Mouse (Mus musculus) cerebellum, adult 11-12 months (tissue): Measurements from ENCODE around the gene Efs.

ENCODE experiments used
- DNase-seq: peaks from one replicate; pipeline ENCODE4 v3.0.0; 2022

Gene Efs

GRCm38 (mm10) chr14:54920076-54920685, 5.7 kb downstream of the Efs start:
- no peak for DNase-seq

DNA sequence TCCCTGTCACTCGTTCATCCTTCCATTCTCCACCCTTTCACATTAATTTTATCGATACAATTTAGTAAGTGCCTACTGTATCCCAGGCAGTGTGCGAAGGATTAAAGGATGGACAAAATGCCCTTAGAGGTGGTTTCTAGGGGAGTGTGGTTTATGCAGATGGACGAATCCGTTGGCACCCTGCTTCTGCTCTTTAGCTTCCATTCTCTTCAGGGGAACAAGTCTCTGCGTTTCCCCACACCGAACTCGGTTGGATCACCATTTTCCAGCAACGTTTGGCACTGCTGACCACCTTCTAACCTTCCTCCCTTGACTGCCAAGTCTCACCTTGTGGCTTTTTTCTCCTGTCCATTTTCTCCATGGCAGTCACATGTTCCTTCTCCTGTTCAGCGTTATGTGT, 12.6 kb downstream of the Efs start:
- no peak for DNase-seq

- DNase-seq: peak; percentile 82
Observed at GRCm38 (mm10) chr14:54912886-54913285, 13.0 kb downstream of the Efs start, which contains the start of gene Slc22a17. Gene Slc22a17 (minus strand): TSS chr14:54913132.

- peak; percentile 59 for DNase-seq
Observed at GRCm38 (mm10) chr14:54912109-54912850, 13.6 kb downstream of the Efs start.

DNA sequence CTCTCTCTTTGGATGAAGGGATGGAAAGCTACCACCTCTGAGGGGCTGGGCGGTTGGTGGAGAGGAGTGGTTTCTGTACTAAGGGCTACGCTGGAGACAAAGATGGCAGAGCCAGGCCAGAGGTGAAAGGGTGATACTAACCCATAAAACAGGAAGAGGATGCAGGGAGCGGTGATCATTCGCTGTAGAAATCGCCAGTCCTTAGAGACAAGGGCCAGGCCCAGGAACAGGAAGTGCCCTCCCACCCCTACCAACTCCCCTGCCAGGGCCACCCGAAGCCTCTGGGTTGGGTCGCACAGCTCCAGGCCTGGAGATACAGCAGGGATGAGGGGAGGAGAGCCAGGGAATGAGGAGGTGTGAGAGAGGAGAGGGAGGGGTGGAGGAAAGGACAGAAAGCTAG, 17.2 kb downstream of the Efs start:
- DNase-seq: no peak

DNA sequence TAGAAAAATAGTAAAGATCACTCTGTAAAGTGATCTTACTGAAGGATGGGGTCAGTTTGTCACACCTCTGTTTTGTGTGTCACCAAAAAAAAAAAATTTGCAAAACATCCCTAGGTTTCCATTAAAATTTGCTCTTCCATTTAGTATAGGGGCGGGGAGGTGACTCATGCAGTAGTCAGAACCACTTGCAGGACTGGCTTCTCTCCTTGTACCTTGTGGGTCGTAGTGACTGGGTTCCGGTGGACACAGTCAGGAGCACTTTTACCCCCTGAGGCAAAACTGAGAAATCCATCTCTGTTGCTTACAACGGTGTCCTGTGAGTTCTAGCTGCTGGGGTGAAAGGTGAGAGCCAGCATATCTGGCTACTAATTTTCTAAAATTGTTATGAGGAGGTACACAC, 22.3 kb downstream of the Efs start:
- no peak for DNase-seq

DNA sequence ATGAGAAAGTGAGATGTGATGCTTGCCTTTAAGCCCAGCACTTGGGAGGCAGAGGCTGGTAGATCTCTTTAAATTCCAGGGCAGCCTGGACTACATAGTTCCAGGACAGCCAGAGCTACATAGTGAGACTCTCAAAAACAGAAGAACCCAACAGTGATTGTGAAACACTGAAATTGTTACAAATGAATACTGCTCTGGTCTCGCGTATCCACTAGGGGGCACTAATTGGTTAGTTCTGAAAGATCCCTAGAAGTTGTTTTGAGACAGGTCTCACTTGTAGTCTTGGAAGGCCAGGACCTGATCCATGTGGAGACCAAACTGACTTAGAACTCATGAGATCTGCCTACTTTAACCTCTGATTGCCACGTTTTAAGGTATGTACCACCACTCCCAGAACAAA, 25.5 kb downstream of the Efs start:
- peak; percentile 64 for DNase-seq

GRCm38 (mm10) chr14:54897445-54897844, 28.5 kb downstream of the Efs start:
- DNase-seq: no peak

GRCm38 (mm10) chr14:54894296-54895151, 31.4 kb downstream of the Efs start:
- no peak for DNase-seq

DNA sequence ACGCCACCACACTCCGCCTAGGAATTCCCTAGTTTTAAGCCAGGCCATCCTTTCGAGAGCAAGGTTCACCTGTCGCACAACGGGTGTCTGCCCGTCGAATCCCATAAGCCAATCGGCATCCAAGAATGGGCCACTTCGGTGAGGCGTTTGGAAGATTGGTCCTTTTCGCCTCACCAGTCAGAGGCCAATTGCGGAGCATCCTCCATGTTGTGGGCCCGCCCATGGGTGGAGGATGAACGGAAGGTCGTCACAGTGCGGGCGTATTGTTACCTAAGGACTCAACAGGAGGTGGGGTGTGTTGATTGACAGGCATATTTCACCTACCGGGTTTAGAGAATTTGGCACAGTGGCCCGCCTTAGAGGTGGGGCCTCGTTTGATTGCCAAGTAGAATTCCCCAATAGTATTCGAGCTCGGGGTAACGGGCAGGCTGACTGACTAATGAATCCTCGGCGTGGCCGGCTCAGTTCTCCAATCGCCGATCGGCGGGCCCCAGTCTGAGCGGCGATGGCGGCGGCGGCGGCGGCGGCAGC, 32.2 kb downstream of the Efs start:
- peak; percentile 100 for DNase-seq

DNA sequence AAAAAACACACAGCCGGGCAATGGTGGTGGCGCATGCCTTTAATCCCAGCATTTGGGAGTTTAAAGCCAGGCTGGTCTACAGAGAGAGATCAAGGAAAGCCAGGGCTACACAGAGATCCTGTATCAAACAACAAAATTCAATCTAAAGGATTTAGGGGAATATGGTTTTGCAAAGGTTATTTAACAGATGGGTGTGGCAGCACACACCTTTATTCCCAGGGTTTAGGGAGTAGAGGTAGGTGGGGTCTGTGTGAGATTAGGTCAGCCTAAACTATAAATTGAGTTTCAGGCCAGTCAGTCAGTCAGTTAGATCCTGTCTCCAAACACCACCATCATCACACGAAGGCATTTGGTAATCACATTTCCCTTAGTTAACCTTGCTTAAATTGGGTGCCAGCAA, 33.7 kb downstream of the Efs start, which contains the start of gene Pabpn1:
TSS of gene Pabpn1 (plus strand) at position 301 of the 400 bp plus-strand sequence.
- DNase-seq: no peak

DNA sequence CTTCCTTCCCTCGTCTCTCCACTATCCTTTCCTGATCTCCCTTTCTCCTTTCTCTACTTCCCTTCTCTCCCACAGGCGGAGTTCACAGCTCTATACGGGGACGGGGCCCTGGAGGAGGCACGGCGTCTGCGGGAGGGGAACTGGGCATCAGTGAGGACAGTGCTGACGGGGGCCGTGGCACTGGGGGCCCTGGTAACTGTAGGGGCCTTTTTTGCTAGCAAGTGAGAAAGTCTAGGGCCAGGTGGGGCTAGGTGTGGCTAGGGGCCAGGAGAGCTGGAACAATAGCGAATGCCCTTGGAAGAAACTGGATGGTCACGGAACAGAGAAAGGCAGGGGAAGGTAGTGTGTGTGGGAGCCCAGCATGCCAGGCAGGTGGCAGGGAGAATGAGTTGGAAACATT, 40.6 kb downstream of the Efs start:
- DNase-seq: no peak

- no peak for DNase-seq
Observed at GRCm38 (mm10) chr14:54884022-54884712, 41.8 kb downstream of the Efs start.

DNA sequence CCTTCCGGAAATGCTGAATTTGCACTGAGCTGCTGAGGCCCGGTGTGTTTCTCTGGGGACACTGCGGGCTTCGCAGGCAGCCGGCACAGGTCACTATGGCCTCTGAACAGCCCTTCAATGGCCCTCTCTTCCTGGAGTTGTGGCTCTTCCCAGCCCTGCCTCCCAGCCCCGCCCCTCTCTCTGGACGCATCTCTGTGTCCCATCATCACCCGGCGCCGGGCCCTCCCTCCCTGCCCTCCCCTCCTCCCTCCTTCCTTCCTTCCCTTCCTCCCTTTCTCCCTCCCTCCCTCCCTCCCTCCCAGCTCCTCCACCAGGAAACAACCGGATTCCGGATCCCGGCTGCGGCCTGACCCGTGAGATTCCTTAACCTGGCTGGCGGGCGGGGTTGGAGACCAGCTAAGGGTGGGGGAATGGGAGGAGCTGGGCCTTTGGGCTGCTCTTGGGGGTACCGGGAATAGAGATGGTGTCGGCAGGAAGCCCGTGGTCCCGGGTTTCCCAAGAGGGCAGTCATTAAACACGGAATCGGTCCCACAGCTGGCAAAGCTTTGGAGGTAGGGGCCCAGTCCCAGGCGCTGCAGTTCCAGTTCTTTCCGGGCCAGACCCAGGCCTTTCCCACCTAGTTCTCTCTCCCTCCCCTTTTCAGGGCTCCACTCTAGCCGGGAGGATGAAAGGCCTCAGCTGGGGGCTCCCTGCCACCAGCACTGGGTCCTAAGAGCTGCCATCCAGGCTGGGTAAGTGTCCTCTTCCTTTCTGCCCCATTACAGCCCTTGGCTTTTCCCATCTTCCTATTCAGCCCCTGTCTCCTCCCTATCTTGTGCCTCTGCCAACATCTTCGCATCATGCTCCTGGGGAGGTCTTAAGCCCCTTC, 42.5 kb downstream of the Efs start, which contains the start of the genes Bcl2l2 and Gm20521:
TSS of gene Bcl2l2 (plus strand) at position 224 of the 868 bp plus-strand sequence.
TSS of gene Gm20521 (plus strand) at position 288 of the 868 bp plus-strand sequence.
- peak; percentile 85 for DNase-seq

DNA sequence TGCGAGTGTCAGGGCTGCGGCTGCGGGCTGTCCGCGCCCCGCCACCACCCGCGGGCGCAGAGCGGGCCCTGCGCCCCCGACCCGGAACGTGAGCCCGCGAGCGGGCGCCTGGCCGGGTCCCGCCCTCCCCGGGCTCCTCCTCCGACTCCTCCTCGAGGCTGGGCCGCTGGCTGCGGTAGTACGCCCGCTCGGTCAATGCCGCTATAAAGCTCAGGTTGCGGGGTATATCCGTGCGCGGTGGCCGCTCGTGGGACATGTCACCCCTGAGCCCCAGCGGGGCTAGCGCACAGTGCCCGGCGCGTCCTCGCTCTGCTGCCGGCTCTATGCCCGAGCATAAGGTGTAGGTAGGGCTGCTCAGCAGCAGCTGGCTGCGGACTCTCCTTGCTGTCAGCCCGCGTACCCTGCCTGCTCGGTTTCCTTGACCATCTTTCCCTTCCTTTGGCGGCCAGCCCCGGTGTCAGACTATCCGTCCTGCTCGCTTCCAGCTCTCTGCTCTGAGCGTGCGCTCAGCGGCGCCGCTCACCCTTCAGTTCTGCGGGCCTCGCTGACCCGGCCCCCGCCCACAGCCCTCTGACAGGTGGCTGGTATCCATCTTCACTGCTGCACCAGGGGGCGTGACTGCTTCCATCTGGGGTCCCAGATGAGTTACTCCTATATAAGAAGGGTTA, 48.7 kb downstream of the Efs start, which contains the start of gene Ppp1r3e:
TSS of gene Ppp1r3e (minus strand) at position 503 of the 668 bp plus-strand sequence.
- DNase-seq: peak; percentile 82

GRCm38 (mm10) chr14:54876539-54877047, 49.3 kb downstream of the Efs start:
- DNase-seq: peak; percentile 96

DNA sequence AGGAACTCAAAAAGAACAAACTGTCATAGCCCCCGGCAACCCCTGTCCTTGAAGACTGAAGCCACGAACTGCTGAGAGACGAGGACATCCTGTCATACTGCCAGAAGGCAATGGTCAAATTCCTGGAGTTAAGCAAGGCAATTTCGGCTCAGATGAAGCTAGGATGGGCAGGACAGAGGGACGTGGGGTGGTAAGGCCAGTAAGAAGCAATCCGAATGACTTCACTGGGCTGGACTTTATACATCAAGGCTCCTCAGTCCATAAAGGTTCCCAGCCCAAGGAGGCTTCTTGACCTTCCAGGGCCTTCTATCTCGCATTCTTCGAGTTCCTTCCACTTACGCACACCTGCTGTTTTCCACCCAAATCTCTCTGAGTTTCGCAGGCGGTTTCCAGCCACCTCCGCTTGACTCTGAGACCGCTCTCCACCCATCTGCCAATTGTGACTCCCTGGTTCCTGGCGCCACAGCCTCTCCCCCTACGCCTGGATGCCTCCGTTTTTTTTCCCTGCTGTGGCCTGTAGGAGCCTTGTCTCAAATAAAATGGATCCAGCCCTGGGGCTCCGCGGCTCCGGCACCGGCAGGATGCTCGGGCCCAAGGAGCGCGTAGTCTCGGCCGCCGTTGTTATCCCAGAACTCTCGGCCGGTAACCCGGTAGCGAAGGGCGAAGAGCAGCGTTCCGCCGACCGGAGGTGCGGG, 49.9 kb downstream of the Efs start:
- no peak for DNase-seq

DNA sequence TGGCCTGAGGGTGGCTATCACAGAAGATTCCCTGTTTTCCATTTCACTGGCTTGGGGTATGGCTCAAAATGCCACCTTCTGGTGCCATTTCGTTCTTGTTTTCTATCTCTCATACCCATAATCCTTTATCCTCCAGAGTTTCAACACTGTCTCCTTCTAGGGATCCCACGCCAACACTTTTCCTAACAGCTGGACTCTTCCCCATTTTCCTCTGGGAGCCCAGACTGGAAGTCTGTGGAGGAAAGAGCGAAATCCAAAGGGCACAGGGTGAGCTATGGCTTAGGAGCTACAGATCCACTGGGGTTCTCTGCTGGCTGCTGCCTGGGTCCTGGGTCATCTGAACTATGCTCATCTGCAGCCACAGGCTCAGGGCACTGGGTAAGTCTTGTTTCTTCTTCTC, 51.8 kb downstream of the Efs start:
- DNase-seq: no peak

- DNase-seq: no peak
Observed at GRCm38 (mm10) chr14:54870861-54871260, 55.1 kb downstream of the Efs start, which contains the start of gene Homez. Gene Homez (minus strand): TSS chr14:54870961.

- no peak for DNase-seq
Observed at GRCm38 (mm10) chr14:54868026-54868425, 57.9 kb downstream of the Efs start.
